8 mouse cellular contexts compared by ENCODE assay signal in genomic region chr13:48849155-48849554, GRCm38 (mm10). TPM values are rescaled to one million over a fixed set of nuclear protein-coding genes. Genes with fewer than 3 reads are reported as not detected.
DNase-seq lines count a peak whose midpoint lies in the region; ATAC-seq and TF ChIP-seq lines count a peak whose summit lies in the region.

No protein-coding gene starts in this region.

- 24% methylated on average over 3 of the region's 3 CpGs for WGBS in lung, postnatal 0 days
- WGBS in liver, postnatal 0 days (ENCODE audit: insufficient replicate concordance) = 47% methylated on average over 3 of the region's 3 CpGs

- DNase-seq in adrenal gland, postnatal 14 days = peak; percentile 60
- no peak for DNase-seq in adrenal gland, adult 2 months
- DNase-seq in left cerebral cortex, postnatal 10 days (ENCODE audit: extremely low spot score in 1 of 2, low spot score in 2 of 2) = peak; percentile 24 to 71
- DNase-seq in left cerebral cortex, adult 11 months (ENCODE audit: low spot score) = no peak
- DNase-seq in cerebellum, postnatal 36 days = peak; percentile 44 to 56
- DNase-seq in lung, postnatal 0 days (ENCODE audit: low spot score) = peak; percentile 61
- no peak for DNase-seq in liver, postnatal 0 days
- DNase-seq in spleen, postnatal 36 days (ENCODE audit: low spot score in 2 of 2) = no peak

- H3K4me3 ChIP-seq in lung, postnatal 0 days (ENCODE audit: low read depth, low read length) = no peak overlapping the region
- no peak overlapping the region for H3K4me3 ChIP-seq in liver, postnatal 0 days (ENCODE audit: low read depth, low read length)

- H3K9me3 ChIP-seq in lung, postnatal 0 days (ENCODE audit: low read length) = no peaks in the 10 kb centered on the region
- H3K9me3 ChIP-seq in liver, postnatal 0 days (ENCODE audit: low read length) = no peaks in the 10 kb centered on the region

- ATAC-seq in lung, postnatal 0 days = 0 out of 2 replicates have a peak, but pooled peaks have one; percentile 21
- ATAC-seq in liver, postnatal 0 days = no peak

- no peaks in the 10 kb centered on the region for H3K36me3 ChIP-seq in lung, postnatal 0 days (ENCODE audit: insufficient read depth, low read length)
- no peaks in the 10 kb centered on the region for H3K36me3 ChIP-seq in liver, postnatal 0 days (replicated peaks; ENCODE audit: insufficient read depth, low read length)

- H3K27me3 ChIP-seq in lung, postnatal 0 days (replicated peaks; ENCODE audit: insufficient read depth, low read length) = no peaks in the 10 kb centered on the region
- H3K27me3 ChIP-seq in liver, postnatal 0 days (ENCODE audit: insufficient read depth, low read length) = no peaks in the 10 kb centered on the region

- intact Hi-C loops in left cerebral cortex, postnatal 10 days (cut with DNase I) = no loop called here

- H3K9ac ChIP-seq in lung, postnatal 0 days (replicated peaks; ENCODE audit: low read depth) = no peak overlapping the region
- no peak overlapping the region for H3K9ac ChIP-seq in liver, postnatal 0 days (replicated peaks)

- no peak for TF ChIP-seq CTCF in lung, postnatal 0 days (IDR thresholded peaks at IDR 0.05)
- no peak for TF ChIP-seq CTCF in liver, postnatal 0 days (IDR thresholded peaks at IDR 0.05; ENCODE audit: low read depth)

- peaks cover 4% of the 10 kb centered on the region for H3K4me1 ChIP-seq in lung, postnatal 0 days (ENCODE audit: insufficient read depth, low read depth, low read length)
- H3K4me1 ChIP-seq in liver, postnatal 0 days (ENCODE audit: insufficient read depth) = peaks cover 19% of the 10 kb centered on the region

- H3K27ac ChIP-seq in lung, postnatal 0 days (ENCODE audit: low read length) = no peak overlapping the region; the same call in 1 of the 2 replicates
- no peak overlapping the region for H3K27ac ChIP-seq in liver, postnatal 0 days (ENCODE audit: low read depth)

- TF ChIP-seq EP300 in lung, postnatal 0 days (IDR thresholded peaks at IDR 0.05) = no peak
- no peak for TF ChIP-seq EP300 in liver, postnatal 0 days (IDR thresholded peaks at IDR 0.05; ENCODE audit: low read depth)

- H3K4me2 ChIP-seq in lung, postnatal 0 days (replicated peaks; ENCODE audit: low read depth, low read length) = no peak overlapping the region
- H3K4me2 ChIP-seq in liver, postnatal 0 days (ENCODE audit: low read depth, low read length) = no peak overlapping the region

RNA-seq across cellular contexts. Expression of gene Phf2, which starts 21.8 kb away (rescaled TPM):
- total RNA-seq in adrenal gland, postnatal 14 days (2021) = 39.4 and 43.0 TPM in 2 replicates
- 10 to 100 TPM; 41.2 to 42.9 TPM for total RNA-seq in adrenal gland, adult 2 months (2021)
- polyA plus RNA-seq in adrenal gland, adult 2 months (2012; rRNA removed) = 19.5 and 22.2 TPM in 2 replicates
- total RNA-seq in left cerebral cortex, postnatal 10 days (2021) = 10 to 100 TPM; 26.0 to 26.2 TPM
- polyA plus RNA-seq in lung, postnatal 0 days (2015; fragmentation: Nextera tagmentation; extraction: Ambion mirVana) = 5.5 and 5.6 TPM in 2 replicates
- polyA plus RNA-seq in liver, postnatal 0 days (2015; fragmentation: Nextera tagmentation; extraction: Ambion mirVana) = 1.5 and 1.6 TPM in 2 replicates

Comparison
In these comparisons a context has a peak if more than half of its experiments do, and no peak if none do; other contexts are left out.
1. DNase-seq: peak in adrenal gland, postnatal 14 days (single experiment), left cerebral cortex, postnatal 10 days (2 of 2), cerebellum, postnatal 36 days (2 of 2) and lung, postnatal 0 days (single experiment); none in adrenal gland, adult 2 months (single experiment), left cerebral cortex, adult 11 months (single experiment), liver, postnatal 0 days (single experiment) and spleen, postnatal 36 days (0 of 2).